Mouse (Mus musculus) midbrain, embryonic 12.5 days (tissue): ENCODE measurements at regions not wholly inside any gene's neighbourhood (a gene's known extent, or its start where the extent isn't known, plus 50 kb on each side); places are given as distances from the start of the nearest gene placed in this dataset.

Experiments used
- ATAC-seq: fragments of 200-750 bp; cut with Nextera tagmentation; 2 replicates; pipeline ENCODE4 v1.8.0; 2017; ENCODE audit warnings: low read depth, moderate TSS enrichment, moderate library complexity; ENCODE audit not compliant: low FRiP score
- H3K27ac ChIP-seq: fragments of 300-500 bp; sonication (generic); replicated peaks from 2 replicates; pipeline ENCODE4 v1.5.1; 2016; ENCODE audit warnings: mild to moderate bottlenecking
- H3K27me3 ChIP-seq: fragments of 300-500 bp; sonication (generic); 2 replicates; pipeline ENCODE4 v1.6.1; 2016; ENCODE audit warnings: mild to moderate bottlenecking
- H3K36me3 ChIP-seq: fragments of 300-500 bp; sonication (generic); 2 replicates; pipeline ENCODE4 v1.6.1; 2016
- H3K4me1 ChIP-seq: fragments of 300-500 bp; sonication (generic); 2 replicates; pipeline ENCODE4 v1.6.1; 2016
- H3K4me2 ChIP-seq: fragments of 300-500 bp; sonication (generic); replicated peaks from 2 replicates; pipeline ENCODE4 v1.6.1; 2016; ENCODE audit warnings: mild to moderate bottlenecking, moderate library complexity
- H3K4me3 ChIP-seq: fragments of 300-500 bp; sonication (generic); 2 replicates; pipeline ENCODE4 v1.5.1; 2016; ENCODE audit warnings: mild to moderate bottlenecking
- H3K9ac ChIP-seq: fragments of 300-500 bp; sonication (generic); replicated peaks from 2 replicates; pipeline ENCODE4 v1.6.1; 2016; ENCODE audit warnings: mild to moderate bottlenecking, moderate library complexity
- H3K9me3 ChIP-seq: fragments of 300-500 bp; sonication (generic); 2 replicates; pipeline ENCODE4 v1.6.1; 2016; ENCODE audit warnings: mild to moderate bottlenecking
- whole genome bisulfite sequencing: fragments of 180-500 bp; shearing (Covaris S2); methylation state at CpG from one replicate; pipeline ENCODE4 v1.1.7; 2016; 5-methylcytosine and 5-hydroxymethylcytosine counted together

DNA sequence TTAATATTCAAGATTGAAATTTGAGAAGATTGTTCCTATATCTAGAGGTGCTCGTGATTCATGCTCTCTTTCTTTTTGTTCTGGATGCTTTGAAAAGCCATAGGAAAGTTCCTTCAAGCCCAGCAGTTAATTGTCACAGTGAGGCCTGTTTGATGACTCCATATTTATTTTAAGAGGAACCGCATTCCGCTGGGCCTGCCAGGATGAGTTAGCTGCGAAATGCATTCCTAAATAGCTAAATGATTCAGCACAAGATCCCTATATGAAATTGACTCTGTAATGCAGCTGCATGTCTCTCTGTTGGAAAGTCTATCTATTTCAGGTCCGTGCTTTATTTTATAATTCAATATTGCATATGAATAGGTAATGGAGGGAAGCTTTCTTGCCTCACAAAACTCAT is 511.9 kb upstream of the Adgra3 start:
- Histone ChIP-seq H3K4me1 (no peaks in the 10 kb centered on the region), H3K27me3 (no peaks in the 10 kb centered on the region), H3K9ac (no peak overlapping the region), H3K36me3 (no peaks in the 10 kb centered on the region), H3K9me3 (no peaks in the 10 kb centered on the region), H3K4me2 (no peak overlapping the region), H3K27ac (no peak overlapping the region), H3K4me3 (no peak overlapping the region)
- whole genome bisulfite sequencing: 80% methylated on average over 5 of the region's 5 CpGs
- ATAC-seq: no peak

DNA sequence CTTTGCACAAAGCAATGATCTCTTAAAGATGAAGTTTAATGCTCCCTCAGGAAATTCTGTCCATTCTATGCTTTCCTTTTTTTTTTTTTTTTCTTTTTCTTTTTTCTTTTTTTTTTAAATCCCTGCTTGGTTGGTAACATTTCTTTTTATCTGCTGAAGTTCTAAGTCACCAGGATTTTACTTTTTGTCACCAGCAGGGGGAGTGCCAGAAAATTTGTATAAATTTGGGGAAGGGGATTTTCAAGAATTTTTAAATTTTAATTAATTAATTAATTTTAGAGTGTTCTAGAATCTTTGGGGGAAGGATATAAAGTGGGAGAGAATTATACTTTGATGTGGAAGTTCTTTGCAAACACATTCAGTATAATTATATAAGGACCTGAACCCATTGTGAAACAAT is 492.3 kb upstream of the Adgra3 start:
- peak; percentile 30; the same call in 1 of the 2 replicates for ATAC-seq
- Histone ChIP-seq H3K36me3 (no peaks in the 10 kb centered on the region), H3K27me3 (no peaks in the 10 kb centered on the region), H3K9ac (no peak overlapping the region), H3K9me3 (no peaks in the 10 kb centered on the region), H3K27ac (no peak overlapping the region), H3K4me1 (no peaks in the 10 kb centered on the region), H3K4me3 (no peak overlapping the region), H3K4me2 (no peak overlapping the region)

DNA sequence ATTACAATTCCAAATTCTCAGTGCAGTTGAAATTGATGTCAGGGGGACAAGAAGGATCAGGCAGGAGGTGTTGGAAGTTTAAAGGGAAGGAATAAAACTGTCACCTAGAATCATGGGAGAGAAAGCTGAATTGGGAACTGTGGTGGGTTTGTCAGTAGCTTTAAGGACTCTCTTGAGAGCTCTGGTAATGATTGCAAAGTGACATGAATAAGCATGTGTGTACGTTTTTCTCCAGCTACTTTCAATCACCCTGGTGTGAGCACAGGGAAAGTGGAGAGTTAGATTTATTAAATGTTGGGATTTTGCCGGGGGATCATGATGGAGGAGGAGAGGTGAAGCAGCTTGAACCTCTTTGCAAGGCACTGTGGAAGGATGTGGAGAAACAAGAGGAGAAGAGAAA is 453.7 kb upstream of the Adgra3 start:
- Histone ChIP-seq H3K4me1 (no peaks in the 10 kb centered on the region), H3K27ac (no peak overlapping the region), H3K27me3 (no peaks in the 10 kb centered on the region), H3K9me3 (no peaks in the 10 kb centered on the region), H3K36me3 (no peaks in the 10 kb centered on the region), H3K4me3 (no peak overlapping the region), H3K4me2 (no peak overlapping the region), H3K9ac (no peak overlapping the region)
- 72% methylated on average over 2 of the region's 2 CpGs for WGBS
- ATAC-seq: no peak

DNA sequence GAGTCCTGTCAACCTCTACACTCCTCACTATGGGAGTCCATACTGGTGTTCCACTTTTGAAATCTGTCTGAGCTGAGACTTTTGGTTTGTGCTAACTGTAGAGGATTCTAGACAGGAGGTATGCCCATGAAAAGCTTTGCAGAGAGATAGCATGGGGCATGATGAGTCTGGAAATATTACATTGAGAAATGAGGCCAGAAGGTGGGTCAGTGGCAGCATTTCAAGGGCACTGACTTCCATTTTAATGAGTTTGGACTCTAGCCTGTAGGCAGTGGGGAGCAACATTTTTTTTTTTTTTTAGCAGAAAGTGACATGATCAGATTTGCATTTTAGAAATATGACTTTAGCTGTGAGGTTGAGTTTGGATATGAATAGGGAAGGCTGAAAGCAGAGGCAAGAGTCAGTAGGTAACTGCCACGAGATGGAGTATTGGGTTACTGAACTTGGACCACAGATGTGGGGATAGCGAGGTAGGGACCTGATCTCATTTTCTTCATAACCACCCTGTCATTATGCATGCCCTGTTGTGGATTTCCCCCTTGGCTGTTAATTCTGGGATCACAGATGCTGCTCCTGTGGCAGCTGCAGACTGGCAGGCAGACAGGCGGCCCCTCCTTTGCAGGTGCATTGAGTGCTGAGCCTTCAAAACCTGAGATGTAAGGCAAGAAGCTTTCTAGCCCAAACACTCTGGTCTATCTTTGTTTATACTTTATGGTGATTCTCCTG is 451.1 kb upstream of the Adgra3 start:
- Histone ChIP-seq H3K9ac (no peak overlapping the region), H3K27ac (no peak overlapping the region), H3K27me3 (no peaks in the 10 kb centered on the region), H3K4me2 (no peak overlapping the region), H3K4me3 (no peak overlapping the region), H3K4me1 (no peaks in the 10 kb centered on the region), H3K9me3 (no peaks in the 10 kb centered on the region), H3K36me3 (no peaks in the 10 kb centered on the region)
- ATAC-seq: no peak
- 88% methylated on average over 3 of the region's 3 CpGs for WGBS

DNA sequence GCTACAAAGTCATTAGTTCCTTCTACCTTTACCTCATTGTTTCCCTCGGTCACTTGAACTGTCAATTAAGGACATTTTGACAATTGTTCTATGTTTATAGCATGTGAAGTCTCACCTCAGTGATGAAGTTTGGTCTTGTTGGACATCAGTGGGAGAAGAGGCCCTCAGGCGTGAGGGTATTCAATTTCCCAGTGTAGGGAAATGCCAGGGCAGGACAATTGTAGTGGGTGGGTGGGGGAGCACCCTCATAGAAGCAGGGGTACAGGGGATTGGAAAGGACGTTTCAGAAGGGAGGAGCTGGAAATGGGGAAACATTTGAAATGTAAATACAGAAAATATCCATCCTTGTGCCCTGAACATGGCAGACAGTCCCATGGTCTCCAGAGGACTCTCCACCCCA is 431.4 kb upstream of the Adgra3 start:
- ATAC-seq: no peak
- WGBS: 77% methylated on average over 3 of the region's 3 CpGs
- no peaks in the 10 kb centered on the region for H3K9me3 ChIP-seq

DNA sequence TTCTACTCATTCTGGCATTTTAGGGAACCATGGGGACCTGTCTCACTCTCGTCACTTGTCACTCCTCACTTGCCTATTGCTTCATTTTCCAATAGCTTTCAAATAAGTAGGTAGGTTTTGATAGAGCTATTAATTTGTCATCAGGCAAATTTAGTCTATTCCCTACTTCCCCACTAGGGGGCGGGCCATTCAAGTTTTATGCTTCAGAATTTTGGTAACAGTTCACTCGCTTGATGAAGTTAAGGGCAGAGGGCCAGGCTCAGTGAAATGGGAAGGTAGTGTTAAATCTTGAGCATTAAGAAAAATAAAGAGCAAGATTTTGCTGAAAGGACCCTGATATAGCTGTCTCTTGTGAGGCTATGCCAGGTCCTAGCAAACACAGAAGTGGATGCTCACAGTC is 418.2 kb upstream of the Adgra3 start:
- 23% methylated on average over 3 of the region's 3 CpGs for WGBS
- ATAC-seq: no peak
- Histone ChIP-seq H3K9me3 (no peaks in the 10 kb centered on the region), H3K4me3 (no peak overlapping the region), H3K36me3 (no peaks in the 10 kb centered on the region), H3K27ac (no peak overlapping the region), H3K4me2 (no peak overlapping the region), H3K27me3 (no peaks in the 10 kb centered on the region), H3K4me1 (no peaks in the 10 kb centered on the region), H3K9ac (no peak overlapping the region)

More for the DNA sequence above, 431.4 kb upstream of the Adgra3 start:
- Histone ChIP-seq H3K4me1 (no peaks in the 10 kb centered on the region), H3K4me3 (no peak overlapping the region), H3K36me3 (no peaks in the 10 kb centered on the region), H3K27me3 (no peaks in the 10 kb centered on the region), H3K9ac (no peak overlapping the region), H3K4me2 (no peak overlapping the region), H3K27ac (no peak overlapping the region)

DNA sequence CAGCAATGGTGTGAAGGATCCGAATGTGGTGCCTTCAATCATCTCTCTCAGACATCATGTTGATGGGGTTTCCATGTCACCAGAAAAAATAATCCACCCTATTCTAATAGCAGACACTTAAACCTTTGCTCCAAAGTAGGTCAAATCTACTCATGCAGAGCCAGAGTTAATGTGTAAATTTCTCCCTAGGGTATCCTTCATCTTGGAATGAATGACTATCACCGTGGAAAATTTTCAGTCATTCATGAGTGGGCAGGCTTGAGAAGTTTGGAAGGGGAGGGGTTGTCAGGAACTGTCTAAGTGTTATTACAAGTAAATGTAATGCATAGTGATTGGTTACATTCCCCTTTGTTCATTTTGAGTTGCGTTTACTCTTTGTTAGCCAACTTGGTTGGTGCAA is 402.7 kb upstream of the Adgra3 start:
- Histone ChIP-seq H3K4me1 (no peaks in the 10 kb centered on the region), H3K27ac (no peak overlapping the region), H3K27me3 (no peaks in the 10 kb centered on the region), H3K9ac (no peak overlapping the region), H3K9me3 (no peaks in the 10 kb centered on the region), H3K4me3 (no peak overlapping the region), H3K36me3 (no peaks in the 10 kb centered on the region), H3K4me2 (no peak overlapping the region)
- WGBS: 81% methylated on average over 3 of the region's 3 CpGs
- ATAC-seq: no peak

DNA sequence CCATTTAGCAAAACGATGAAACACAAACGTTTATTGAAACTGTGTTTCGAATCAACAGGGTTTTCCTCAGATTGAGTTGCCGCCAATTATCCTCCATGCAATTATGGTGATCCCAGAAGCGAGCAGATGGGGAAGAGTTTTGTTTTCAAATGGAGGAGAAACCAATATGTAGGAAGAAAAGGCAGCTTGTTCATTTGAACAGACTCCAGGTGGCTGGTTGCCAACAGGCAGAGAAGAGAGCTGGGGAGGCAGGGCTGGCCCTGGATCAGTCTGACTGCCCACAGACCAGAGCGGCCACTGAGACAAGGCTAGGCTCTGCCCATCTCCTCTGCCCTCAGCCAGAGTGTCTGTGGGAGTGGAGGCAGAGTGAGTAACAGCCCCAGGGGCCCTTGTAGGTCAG is 398.8 kb upstream of the Adgra3 start:
- no peaks in the 10 kb centered on the region for H3K9me3 ChIP-seq
- no peaks in the 10 kb centered on the region for H3K27me3 ChIP-seq
- H3K4me3 ChIP-seq: no peak overlapping the region
- no peak overlapping the region for H3K4me2 ChIP-seq
- no peaks in the 10 kb centered on the region for H3K36me3 ChIP-seq
- H3K27ac ChIP-seq: no peak overlapping the region
- 76% methylated on average over 6 of the region's 6 CpGs for WGBS
- H3K4me1 ChIP-seq: no peaks in the 10 kb centered on the region
- H3K9ac ChIP-seq: no peak overlapping the region
- peak; percentile 41; the same call in 1 of the 2 replicates for ATAC-seq

DNA sequence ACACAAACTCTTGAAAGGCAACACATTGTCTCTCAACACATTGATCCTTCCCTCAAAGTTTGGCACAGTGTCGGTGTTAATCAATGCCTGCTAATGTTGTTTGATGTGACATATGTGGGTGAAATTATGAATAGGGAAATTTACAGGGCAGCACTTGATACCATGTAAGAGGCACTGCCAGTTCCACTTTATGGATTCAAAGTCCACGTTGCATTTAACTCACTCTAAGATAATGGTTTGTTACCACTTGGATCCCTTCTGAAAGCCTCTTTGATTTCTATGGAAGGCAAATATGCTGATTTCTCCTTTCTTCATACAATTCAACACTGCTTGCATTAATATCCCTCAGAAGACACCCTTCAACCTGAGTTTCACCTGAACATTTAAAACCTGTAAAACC is 395.6 kb upstream of the Adgra3 start:
- ATAC-seq: no peak
- H3K9ac ChIP-seq: no peak overlapping the region
- H3K36me3 ChIP-seq: no peaks in the 10 kb centered on the region
- WGBS: 76% methylated on average over 2 of the region's 2 CpGs
- no peaks in the 10 kb centered on the region for H3K27me3 ChIP-seq
- H3K4me2 ChIP-seq: no peak overlapping the region
- H3K9me3 ChIP-seq: no peaks in the 10 kb centered on the region
- H3K27ac ChIP-seq: no peak overlapping the region
- H3K4me3 ChIP-seq: no peak overlapping the region
- H3K4me1 ChIP-seq: no peaks in the 10 kb centered on the region

DNA sequence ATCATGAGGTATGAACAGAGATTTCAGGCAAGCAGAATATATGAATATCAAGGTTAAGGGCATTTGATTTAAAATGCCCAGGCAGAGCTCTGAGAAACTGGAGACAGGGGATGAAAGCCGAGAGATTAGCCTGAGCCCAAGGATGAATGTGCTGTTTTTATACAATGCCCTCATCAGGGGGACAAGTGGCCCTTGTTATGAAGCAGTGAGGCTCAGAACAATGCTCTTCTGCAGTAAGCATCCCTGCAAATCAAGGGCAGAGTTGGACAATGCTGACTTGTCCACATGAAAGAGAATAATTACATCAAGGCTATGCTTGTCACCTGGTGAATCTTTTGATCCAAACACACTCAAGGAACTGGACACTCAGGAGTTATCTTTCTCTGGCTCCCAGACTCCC is 348.1 kb upstream of the Adgra3 start:
- ATAC-seq: peak; percentile 62; the same call in 1 of the 2 replicates
- no peaks in the 10 kb centered on the region for H3K9me3 ChIP-seq
- no peaks in the 10 kb centered on the region for H3K27me3 ChIP-seq
- H3K4me1 ChIP-seq: no peaks in the 10 kb centered on the region
- WGBS: 22% methylated on average over 1 of the region's 1 CpGs
- H3K36me3 ChIP-seq: no peaks in the 10 kb centered on the region
- H3K9ac ChIP-seq: no peak overlapping the region
- H3K27ac ChIP-seq: no peak overlapping the region
- no peak overlapping the region for H3K4me3 ChIP-seq
- H3K4me2 ChIP-seq: no peak overlapping the region

DNA sequence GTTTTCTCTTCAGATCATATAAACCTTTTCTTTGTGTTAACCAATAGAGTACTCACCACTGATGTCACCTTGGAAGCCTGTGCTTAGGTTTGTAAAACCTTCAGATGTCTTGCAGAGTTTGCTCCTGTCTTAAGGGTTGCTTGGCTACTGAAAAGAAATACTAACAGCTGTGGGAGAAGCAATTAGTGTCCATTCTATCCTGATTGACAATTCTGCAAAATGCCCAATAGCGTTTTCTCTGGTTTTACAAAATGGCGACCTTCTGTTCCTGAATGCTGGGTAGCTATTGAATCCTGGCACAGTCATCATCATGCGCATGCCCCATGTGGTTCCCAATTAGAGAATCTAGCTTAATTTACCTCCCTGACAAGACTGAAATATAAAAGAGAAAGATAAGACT is 347.7 kb upstream of the Adgra3 start:
- ATAC-seq: peak; percentile 58; the same call in 1 of the 2 replicates
- H3K4me3 ChIP-seq: no peak overlapping the region

More for the DNA sequence above, 347.7 kb upstream of the Adgra3 start:
- Histone ChIP-seq H3K27ac (no peak overlapping the region), H3K9me3 (no peaks in the 10 kb centered on the region), H3K9ac (no peak overlapping the region), H3K36me3 (no peaks in the 10 kb centered on the region), H3K4me1 (no peaks in the 10 kb centered on the region), H3K27me3 (no peaks in the 10 kb centered on the region), H3K4me2 (no peak overlapping the region)
- 60% methylated on average over 3 of the region's 3 CpGs for WGBS
